Mouse (Mus musculus) E14TG2a.4 (cell line): ENCODE results near the gene Ccdc152.

Source experiments
- CTCF ChIP-seq: conservative IDR thresholded peaks from 2 replicates; pipeline ENCODE4 v1.5.1; 2014; ENCODE audit warnings: low read length
- POU5F1 ChIP-seq: IDR thresholded peaks from 2 replicates; pipeline ENCODE4 v1.6.1; 2014; ENCODE audit warnings: low read length, borderline replicate concordance

DNA sequence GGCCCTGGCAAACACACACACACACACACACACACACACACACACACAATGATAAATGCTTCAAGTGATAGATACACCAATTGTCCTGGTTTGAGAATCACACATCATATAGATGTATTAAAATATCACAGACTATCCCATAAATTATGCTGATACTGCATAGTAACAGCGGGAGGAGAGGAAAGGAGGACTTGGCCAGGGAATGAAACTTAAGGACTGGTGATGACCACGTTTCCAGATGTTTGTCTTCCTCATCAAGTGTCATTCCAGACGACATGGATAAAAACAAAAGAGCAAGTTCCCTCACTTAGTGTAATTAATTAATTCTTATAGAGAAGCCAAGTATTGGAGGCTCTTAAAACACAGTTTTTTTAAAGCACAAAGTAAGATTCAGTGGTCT is 43.4 kb upstream of the Ccdc152 start:
- TF ChIP-seq CTCF, result no peak
- TF ChIP-seq POU5F1, result no peak
